23 mouse cellular contexts compared by ENCODE assay signal in genomic region chr11:68227837-68228236, GRCm38 (mm10).
"Had no signal": no experiment of that assay in that cellular context is flagged by ENCODE, and none has a peak within 500 bp of the region (broad histone marks: within the 10 kb centered on the region; RNA-seq: fewer than 3 reads in every experiment).

No protein-coding gene starts in this region.

- H3K27ac ChIP-seq: heart, embryonic 10.5 days; hindbrain, embryonic 12.5 days; intestine, embryonic 15.5 days; layer of hippocampus, adult 2 months; left cerebral cortex, adult 2 months; limb, embryonic 12.5 days had no signal

- H3K36me3 ChIP-seq: heart, embryonic 10.5 days; heart, embryonic 12.5 days; hindbrain, embryonic 12.5 days; intestine, embryonic 15.5 days; limb, embryonic 10.5 days had no signal

- H3K9me3 ChIP-seq: heart, embryonic 10.5 days; hindbrain, embryonic 12.5 days; intestine, embryonic 15.5 days; limb, embryonic 10.5 days; limb, embryonic 12.5 days had no signal

- H3K4me2 ChIP-seq: heart, embryonic 12.5 days; hindbrain, embryonic 12.5 days; intestine, embryonic 15.5 days; limb, embryonic 12.5 days had no signal

- ATAC-seq: hindbrain, embryonic 16.5 days; inflammation-experienced regulatory T-cells, adult 6 months; intestine, embryonic 15.5 days; intestine, postnatal 0 days had no signal

- H3K4me3 ChIP-seq: gastrocnemius, adult 2 months; heart, embryonic 10.5 days; heart, embryonic 12.5 days; hindbrain, embryonic 12.5 days; intestine, embryonic 15.5 days; layer of hippocampus, adult 2 months; left cerebral cortex, adult 2 months; limb, embryonic 10.5 days; limb, embryonic 12.5 days had no signal

- H3K27me3 ChIP-seq: intestine, embryonic 15.5 days had no signal

- DNase-seq: gastrocnemius, adult 2 months; gastrocnemius, postnatal 10 days; gastrocnemius, postnatal 25 days; heart, adult 18-20 months; heart, postnatal 10 days; heart, postnatal 4 days; kidney, adult 18-20 months; kidney, adult 8-10 months; kidney, postnatal 10 days; kidney, postnatal 25 days; kidney, postnatal 4 days; liver had no signal

- H3K9ac ChIP-seq: heart, embryonic 12.5 days; hindbrain, embryonic 12.5 days; intestine, embryonic 15.5 days; limb, embryonic 12.5 days had no signal
